Mouse (Mus musculus): ENCODE measurements around the gene Eed.

- TF ChIP-seq CTCF (IDR thresholded peaks at IDR 0.05), result no peak
- TF ChIP-seq EP300 (IDR thresholded peaks at IDR 0.05; ENCODE audit: insufficient read depth, low read depth, low read length), result no peak
- TF ChIP-seq POLR2A (IDR thresholded peaks at IDR 0.05; ENCODE audit: insufficient read depth, low read depth, low read length), result no peak
Measured at GRCm38 (mm10) chr7:89999491-89999890, 18.7 kb upstream of the Eed start.

All from heart, adult 2 months (tissue).